Mouse (Mus musculus): Measurements from ENCODE around the gene Pdyn. TPM values are rescaled to one million over a fixed set of nuclear protein-coding genes. Genes with fewer than 3 reads are reported as not detected.

The Pdyn gene
- polyA plus RNA-seq, 1 experiment, result not detected

DNA sequence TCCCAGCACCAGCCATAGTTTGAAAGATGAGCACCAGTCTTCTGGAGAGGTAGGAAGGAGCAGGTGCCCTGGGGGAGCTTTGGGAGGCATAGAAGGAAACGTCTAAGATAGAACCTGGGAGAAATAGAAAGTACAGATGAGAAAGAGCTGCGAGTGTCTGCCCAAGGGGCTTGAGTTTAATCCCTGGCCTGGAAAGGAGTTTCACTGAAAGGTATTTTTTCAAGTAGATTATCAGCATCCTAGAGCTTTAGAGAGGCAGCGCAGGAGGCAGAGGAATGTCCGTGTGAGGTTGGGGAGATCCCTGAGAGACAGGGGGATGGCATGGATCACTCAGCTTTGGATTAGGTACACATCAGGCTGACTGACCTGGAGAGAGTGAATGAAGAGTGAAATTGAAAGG, 27.7 kb downstream of the Pdyn start:
- Histone ChIP-seq H3K36me3 (ENCODE audit: control insufficient read depth, insufficient read depth, low read length, poor library complexity, severe bottlenecking) (no peaks in the 10 kb centered on the region), H3K4me3 (ENCODE audit: low read depth, low read length) (no peak overlapping the region), H3K9ac (ENCODE audit: low read depth, poor library complexity, severe bottlenecking) (no peak overlapping the region), H3K27me3 (ENCODE audit: control insufficient read depth, insufficient read depth, low read length, poor library complexity, severe bottlenecking) (no peaks in the 10 kb centered on the region; the same call in 1 of the 2 replicates), H3K9me3 (replicated peaks; ENCODE audit: control insufficient read depth, insufficient read depth, low read length, poor library complexity, severe bottlenecking) (no peaks in the 10 kb centered on the region), H3K27ac (ENCODE audit: insufficient read depth, low read length) (no peak overlapping the region), H3K4me1 (ENCODE audit: control insufficient read depth, insufficient read depth, low read length) (no peaks in the 10 kb centered on the region)
- TF ChIP-seq POLR2A (IDR thresholded peaks at IDR 0.05; ENCODE audit: insufficient read depth, low read length) (no peak), EP300 (IDR thresholded peaks at IDR 0.05; ENCODE audit: insufficient read depth, low read depth, low read length) (no peak), CTCF (IDR thresholded peaks at IDR 0.05; ENCODE audit: low read depth, low read length) (no peak)

DNA sequence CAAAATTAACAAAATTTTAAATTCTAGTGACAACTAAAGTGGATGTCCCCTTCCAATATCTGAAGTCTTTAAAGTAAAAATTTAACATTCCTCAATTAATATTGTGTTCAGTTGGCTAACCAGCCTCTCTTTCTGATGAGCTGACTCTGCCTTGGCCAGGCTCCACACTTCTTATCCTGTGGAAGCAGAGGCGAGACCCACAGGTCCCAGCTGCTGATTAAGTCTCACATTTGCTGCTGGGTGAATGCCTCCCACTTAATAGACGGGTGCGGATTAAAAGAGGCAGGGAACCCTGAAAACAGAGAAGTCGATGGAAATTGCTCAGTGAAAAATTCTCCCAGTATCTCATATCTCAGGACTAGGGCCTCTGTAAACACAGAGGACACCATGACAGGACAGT, 37.2 kb downstream of the Pdyn start:
- no peaks in the 10 kb centered on the region for H3K4me1 ChIP-seq (ENCODE audit: control insufficient read depth, insufficient read depth, low read length)
- H3K27me3 ChIP-seq (ENCODE audit: control insufficient read depth, insufficient read depth, low read length, poor library complexity, severe bottlenecking), result no peaks in the 10 kb centered on the region
- H3K9me3 ChIP-seq (replicated peaks; ENCODE audit: control insufficient read depth, insufficient read depth, low read length, poor library complexity, severe bottlenecking), result no peaks in the 10 kb centered on the region
- H3K9ac ChIP-seq (ENCODE audit: low read depth, poor library complexity, severe bottlenecking), result no peak overlapping the region
- no peak overlapping the region for H3K4me3 ChIP-seq (ENCODE audit: low read depth, low read length)
- no peaks in the 10 kb centered on the region for H3K36me3 ChIP-seq (ENCODE audit: control insufficient read depth, insufficient read depth, low read length, poor library complexity, severe bottlenecking)
- TF ChIP-seq POLR2A (IDR thresholded peaks at IDR 0.05; ENCODE audit: insufficient read depth, low read length), result no peak
- TF ChIP-seq EP300 (IDR thresholded peaks at IDR 0.05; ENCODE audit: insufficient read depth, low read depth, low read length), result no peak
- no peak for TF ChIP-seq CTCF (IDR thresholded peaks at IDR 0.05; ENCODE audit: low read depth, low read length)
- H3K27ac ChIP-seq (ENCODE audit: insufficient read depth, low read length), result no peak overlapping the region

DNA sequence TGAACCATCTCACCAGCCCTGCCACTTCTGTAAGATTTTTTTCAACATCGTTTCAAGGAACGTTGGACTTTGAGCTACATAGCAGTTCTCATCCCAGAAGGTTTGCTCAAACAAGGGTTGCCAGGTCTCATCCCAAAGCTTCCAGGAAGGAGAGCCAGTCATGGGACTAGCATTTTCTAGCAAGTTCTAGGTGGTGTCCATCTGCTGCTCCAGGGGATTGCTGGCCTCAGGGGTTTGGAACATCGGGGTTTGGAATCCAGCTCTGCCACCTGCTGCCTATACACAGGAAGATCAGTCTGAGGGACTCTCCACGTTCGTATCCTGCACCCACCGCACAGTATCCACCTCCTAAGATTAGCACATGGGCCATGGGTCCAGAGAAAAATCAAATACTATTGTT, 39.6 kb downstream of the Pdyn start:
- no peaks in the 10 kb centered on the region for H3K9me3 ChIP-seq (replicated peaks; ENCODE audit: control insufficient read depth, insufficient read depth, low read length, poor library complexity, severe bottlenecking)
- no peaks in the 10 kb centered on the region for H3K27me3 ChIP-seq (ENCODE audit: control insufficient read depth, insufficient read depth, low read length, poor library complexity, severe bottlenecking)
- no peak for TF ChIP-seq EP300 (IDR thresholded peaks at IDR 0.05; ENCODE audit: insufficient read depth, low read depth, low read length)
- TF ChIP-seq CTCF (IDR thresholded peaks at IDR 0.05; ENCODE audit: low read depth, low read length), result peak; percentile 36
- H3K9ac ChIP-seq (ENCODE audit: low read depth, poor library complexity, severe bottlenecking), result no peak overlapping the region
- no peaks in the 10 kb centered on the region for H3K36me3 ChIP-seq (ENCODE audit: control insufficient read depth, insufficient read depth, low read length, poor library complexity, severe bottlenecking)
- no peaks in the 10 kb centered on the region for H3K4me1 ChIP-seq (ENCODE audit: control insufficient read depth, insufficient read depth, low read length)
- H3K27ac ChIP-seq (ENCODE audit: insufficient read depth, low read length), result no peak overlapping the region
- H3K4me3 ChIP-seq (ENCODE audit: low read depth, low read length), result no peak overlapping the region

DNA sequence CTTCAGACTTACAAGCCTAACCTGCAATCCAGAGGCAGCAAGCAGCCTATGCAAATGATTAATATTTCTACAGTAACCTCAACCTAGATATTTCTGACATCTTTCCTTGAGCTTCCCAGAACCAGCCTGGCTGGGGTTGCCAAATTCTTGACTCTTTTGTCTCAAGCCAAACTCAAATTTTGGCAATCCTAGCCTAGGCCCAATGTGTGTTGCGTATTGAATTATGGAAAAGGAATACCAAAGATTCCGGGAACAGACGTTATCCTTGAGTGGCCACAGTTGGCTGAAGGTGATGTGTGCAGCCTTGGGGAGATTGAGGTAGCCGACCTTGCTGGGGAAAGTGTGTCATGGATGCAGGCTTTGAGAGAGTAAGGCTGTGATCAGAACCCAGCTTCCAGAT, 40.8 kb downstream of the Pdyn start:
- TF ChIP-seq EP300 (IDR thresholded peaks at IDR 0.05; ENCODE audit: insufficient read depth, low read depth, low read length) (no peak), CTCF (IDR thresholded peaks at IDR 0.05; ENCODE audit: low read depth, low read length) (no peak), POLR2A (IDR thresholded peaks at IDR 0.05; ENCODE audit: insufficient read depth, low read length) (no peak)
- Histone ChIP-seq H3K4me3 (ENCODE audit: low read depth, low read length) (no peak overlapping the region), H3K36me3 (ENCODE audit: control insufficient read depth, insufficient read depth, low read length, poor library complexity, severe bottlenecking) (no peaks in the 10 kb centered on the region), H3K27ac (ENCODE audit: insufficient read depth, low read length) (no peak overlapping the region), H3K9ac (ENCODE audit: low read depth, poor library complexity, severe bottlenecking) (no peak overlapping the region), H3K27me3 (ENCODE audit: control insufficient read depth, insufficient read depth, low read length, poor library complexity, severe bottlenecking) (no peaks in the 10 kb centered on the region), H3K9me3 (replicated peaks; ENCODE audit: control insufficient read depth, insufficient read depth, low read length, poor library complexity, severe bottlenecking) (no peaks in the 10 kb centered on the region), H3K4me1 (ENCODE audit: control insufficient read depth, insufficient read depth, low read length) (no peaks in the 10 kb centered on the region)

DNA sequence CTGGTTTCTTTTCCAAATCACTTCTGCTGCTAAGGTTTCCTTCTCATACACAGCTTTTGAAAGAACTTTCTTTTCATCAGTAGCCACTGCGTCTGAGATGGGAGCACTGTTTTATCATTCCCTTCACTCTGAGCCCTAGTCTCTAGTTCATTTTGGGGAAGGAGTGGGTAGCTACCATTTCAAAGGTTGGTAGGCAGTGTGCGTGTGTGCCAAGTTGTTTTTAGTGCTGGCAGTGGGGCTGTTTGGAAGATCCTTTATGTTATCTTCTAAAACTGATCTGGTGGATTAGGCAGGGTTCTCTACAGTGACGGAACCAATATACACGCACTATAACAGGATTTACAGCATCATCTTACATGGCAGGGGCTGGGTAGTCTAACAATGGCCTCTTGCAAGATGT, 44.6 kb downstream of the Pdyn start:
- Histone ChIP-seq H3K27ac (ENCODE audit: insufficient read depth, low read length) (no peak overlapping the region), H3K9me3 (replicated peaks; ENCODE audit: control insufficient read depth, insufficient read depth, low read length, poor library complexity, severe bottlenecking) (no peaks in the 10 kb centered on the region), H3K27me3 (ENCODE audit: control insufficient read depth, insufficient read depth, low read length, poor library complexity, severe bottlenecking) (no peaks in the 10 kb centered on the region; the same call in 1 of the 2 replicates), H3K9ac (ENCODE audit: low read depth, poor library complexity, severe bottlenecking) (no peak overlapping the region), H3K4me3 (ENCODE audit: low read depth, low read length) (no peak overlapping the region), H3K4me1 (ENCODE audit: control insufficient read depth, insufficient read depth, low read length) (no peaks in the 10 kb centered on the region), H3K36me3 (ENCODE audit: control insufficient read depth, insufficient read depth, low read length, poor library complexity, severe bottlenecking) (no peaks in the 10 kb centered on the region)
- TF ChIP-seq POLR2A (IDR thresholded peaks at IDR 0.05; ENCODE audit: insufficient read depth, low read length), result no peak
- TF ChIP-seq EP300 (IDR thresholded peaks at IDR 0.05; ENCODE audit: insufficient read depth, low read depth, low read length), result no peak
- no peak for TF ChIP-seq CTCF (IDR thresholded peaks at IDR 0.05; ENCODE audit: low read depth, low read length)

DNA sequence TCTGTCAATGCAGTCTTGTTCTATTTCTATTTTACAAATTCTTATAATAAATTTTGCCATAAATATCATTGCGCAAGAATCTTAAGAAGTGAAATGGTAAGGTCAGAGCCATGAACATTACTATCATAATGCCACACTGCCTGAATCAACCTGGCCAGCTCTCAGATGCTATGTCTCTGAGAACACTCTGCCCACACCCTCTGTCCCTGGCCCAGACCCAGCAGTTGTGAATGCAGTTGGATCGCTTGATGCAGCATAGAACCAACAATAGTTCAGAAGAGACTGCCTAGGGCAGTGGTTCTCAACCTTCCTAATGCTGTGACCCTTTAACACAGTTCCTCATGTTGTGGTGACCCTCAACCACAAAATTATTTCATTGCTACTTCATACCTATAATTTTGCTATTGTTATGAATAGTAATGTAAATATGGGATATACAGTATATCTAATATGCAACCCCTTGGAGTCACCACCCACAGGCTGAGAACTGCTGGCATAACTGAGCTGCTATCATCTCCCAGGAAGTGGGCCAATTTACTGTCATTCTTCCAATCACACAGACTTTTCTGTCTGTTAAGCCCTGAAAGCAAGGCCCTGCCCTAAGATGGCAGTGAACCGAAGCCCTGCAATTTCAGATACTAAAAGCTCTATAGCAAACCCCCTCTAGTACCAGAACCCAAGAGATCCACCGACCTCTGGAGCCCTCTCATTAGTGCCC, 45.3 kb downstream of the Pdyn start:
- no peaks in the 10 kb centered on the region for H3K9me3 ChIP-seq (replicated peaks; ENCODE audit: control insufficient read depth, insufficient read depth, low read length, poor library complexity, severe bottlenecking)
- no peak for TF ChIP-seq POLR2A (IDR thresholded peaks at IDR 0.05; ENCODE audit: insufficient read depth, low read length)
- TF ChIP-seq CTCF (IDR thresholded peaks at IDR 0.05; ENCODE audit: low read depth, low read length), result no peak
- TF ChIP-seq EP300 (IDR thresholded peaks at IDR 0.05; ENCODE audit: insufficient read depth, low read depth, low read length), result no peak

More for the DNA sequence above, 45.3 kb downstream of the Pdyn start:
- no peaks in the 10 kb centered on the region for H3K36me3 ChIP-seq (ENCODE audit: control insufficient read depth, insufficient read depth, low read length, poor library complexity, severe bottlenecking)
- H3K9ac ChIP-seq (ENCODE audit: low read depth, poor library complexity, severe bottlenecking), result no peak overlapping the region
- no peaks in the 10 kb centered on the region; the same call in 1 of the 2 replicates for H3K27me3 ChIP-seq (ENCODE audit: control insufficient read depth, insufficient read depth, low read length, poor library complexity, severe bottlenecking)
- no peak overlapping the region for H3K27ac ChIP-seq (ENCODE audit: insufficient read depth, low read length)
- H3K4me3 ChIP-seq (ENCODE audit: low read depth, low read length), result no peak overlapping the region
- no peaks in the 10 kb centered on the region for H3K4me1 ChIP-seq (ENCODE audit: control insufficient read depth, insufficient read depth, low read length)

Measured in ES-Bruce4 (cell line).